In the genomic region with DNA sequence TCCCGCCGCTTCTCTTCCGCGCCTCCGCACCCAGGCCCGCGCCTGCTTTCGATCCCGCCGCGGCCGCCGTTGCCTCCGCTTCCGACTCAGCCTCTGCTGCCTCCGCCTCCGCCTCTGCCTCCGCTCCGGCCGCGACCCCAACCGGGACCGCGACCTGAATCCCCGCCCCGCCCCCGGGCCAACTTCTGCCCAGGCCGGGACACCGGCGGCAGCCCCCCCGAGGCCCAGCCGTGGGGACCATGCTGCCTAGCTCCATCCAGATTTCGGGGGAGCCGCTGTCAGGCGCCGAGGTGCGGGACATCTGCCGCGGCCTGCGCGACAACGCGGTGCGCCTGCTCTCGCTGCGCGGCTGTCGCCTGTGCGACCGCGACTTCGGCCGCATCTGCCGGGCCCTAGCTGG, we compare ENCODE assay signal across 9 mouse cellular contexts. TPM values are rescaled to one million over a fixed set of nuclear protein-coding genes. Genes with fewer than 3 reads are reported as not detected.
DNase-seq lines count a peak whose midpoint lies in the region; ATAC-seq and TF ChIP-seq lines count a peak whose summit lies in the region.
"Had no signal": no experiment of that assay in that cellular context is flagged by ENCODE, and none has a peak within 500 bp of the region (broad histone marks: within the 10 kb centered on the region; RNA-seq: fewer than 3 reads in every experiment).

No protein-coding gene starts in this region.

- peaks cover 9% of the 10 kb centered on the region; the same call in 1 of the 2 replicates for H3K27me3 ChIP-seq in hindbrain, embryonic 11.5 days (ENCODE audit: control insufficient read depth, insufficient read depth, low read length)
- H3K27me3 ChIP-seq in midbrain, embryonic 10.5 days (ENCODE audit: low read depth, poor library complexity, severe bottlenecking), result peaks cover 22% of the 10 kb centered on the region

- ATAC-seq in hindbrain, embryonic 11.5 days (ENCODE audit: low FRiP score), result peak; percentile 43
- ATAC-seq in granulocyte monocyte progenitor cell, adult 5-6 weeks (replicated peaks; ENCODE audit: poor library complexity, severe bottlenecking), result no peak

- H3K9ac ChIP-seq in ES-E14 (ENCODE audit: insufficient read depth, low read depth, low read length, poor library complexity, severe bottlenecking), result peak overlapping the region; percentile 9
- peak overlapping the region; percentile 67 for H3K9ac ChIP-seq in hindbrain, embryonic 11.5 days (ENCODE audit: low read depth, low read length)

- peak; percentile 38 to 56 for DNase-seq in layer of hippocampus, postnatal 25 days (ENCODE audit: extremely low spot score in 1 of 2, low spot score in 1 of 2)
- no peak for DNase-seq in layer of hippocampus, adult 9-10 months (ENCODE audit: low spot score)
- DNase-seq in ES-E14 (ENCODE audit: low read depth, low spot score), result no peak
- peak; percentile 27 to 38 for DNase-seq in adrenal gland, postnatal 4 days (ENCODE audit: low spot score in 2 of 2)
- DNase-seq in hindbrain, embryonic 11.5 days (ENCODE audit: low spot score), result peak; percentile 62
- DNase-seq in midbrain, embryonic 10.5 days (ENCODE audit: low spot score), result no peak
- peak; percentile 43 for DNase-seq in testis, postnatal 14 days (ENCODE audit: low spot score)

- H3K9me3 ChIP-seq in ES-E14 (ENCODE audit: control insufficient read depth, insufficient read depth, low read depth, low read length), result no peaks in the 10 kb centered on the region
- H3K9me3 ChIP-seq in hindbrain, embryonic 11.5 days (ENCODE audit: control insufficient read depth, low read length), result no peaks in the 10 kb centered on the region
- no peaks in the 10 kb centered on the region for H3K9me3 ChIP-seq in midbrain, embryonic 10.5 days (replicated peaks)

- H3K4me1 ChIP-seq in ES-E14 (ENCODE audit: control insufficient read depth in 2 of 2, insufficient read depth in 2 of 2, low read length in 2 of 2, poor library complexity in 1 of 2), result peaks cover 0 to 10% of the 10 kb centered on the region in 2 experiments; a peak in 2 of 4 replicates
- peaks cover 9% of the 10 kb centered on the region for H3K4me1 ChIP-seq in hindbrain, embryonic 11.5 days (replicated peaks; ENCODE audit: control insufficient read depth, insufficient read depth, low read length)
- peaks cover 32% of the 10 kb centered on the region for H3K4me1 ChIP-seq in midbrain, embryonic 10.5 days

- no peak overlapping the region for H3K27ac ChIP-seq in ES-E14 (ENCODE audit: insufficient read depth, low read depth, low read length, poor library complexity, severe bottlenecking)
- H3K27ac ChIP-seq in hindbrain, embryonic 11.5 days (ENCODE audit: low read depth, low read length), result 0 out of 2 replicates have a peak overlapping the region, but pooled peaks have one; percentile 36
- peak overlapping the region; percentile 81 for H3K27ac ChIP-seq in midbrain, embryonic 10.5 days (replicated peaks)

- H3K4me2 ChIP-seq in hindbrain, embryonic 11.5 days (replicated peaks; ENCODE audit: low read depth, low read length), result peak overlapping the region; percentile 99

- peaks cover 40% of the 10 kb centered on the region for H3K36me3 ChIP-seq in ES-E14 (ENCODE audit: control insufficient read depth, insufficient read depth, low read length, poor library complexity, severe bottlenecking)
- H3K36me3 ChIP-seq in hindbrain, embryonic 11.5 days (ENCODE audit: control insufficient read depth, insufficient read depth, low read length), result peaks cover 7% of the 10 kb centered on the region; the same call in 1 of the 2 replicates
- peaks cover 69% of the 10 kb centered on the region for H3K36me3 ChIP-seq in midbrain, embryonic 10.5 days

- WGBS in hindbrain, embryonic 11.5 days, result under 1% methylated on average over 34 of the region's 54 CpGs
- under 1% methylated on average over 52 of the region's 54 CpGs for WGBS in midbrain, embryonic 10.5 days

- peak overlapping the region; percentile 66 to 68 for H3K4me3 ChIP-seq in ES-E14 (ENCODE audit: insufficient read depth in 1 of 2, low read depth in 1 of 2, low read length in 2 of 2, poor library complexity in 1 of 2, severe bottlenecking in 1 of 2)
- H3K4me3 ChIP-seq in hindbrain, embryonic 11.5 days (ENCODE audit: low read depth, low read length), result peak overlapping the region; percentile 66
- H3K4me3 ChIP-seq in midbrain, embryonic 10.5 days, result peak overlapping the region; percentile 83

- in situ Hi-C loops in ES-E14 (cut with MboI; ENCODE audit: low sequenced_read_pairs in 2 of 2, unreplicated experiment in 2 of 2), result no loop called here

TF ChIP-seq in ES-E14, 5 proteins besides CTCF, POLR2A, EP300 and RAD21:
- TF ChIP-seq ZC3H11A (IDR thresholded peaks at IDR 0.05; ENCODE audit: borderline replicate concordance, low read depth, low read length), result no peak
- TF ChIP-seq ZNF384 (IDR thresholded peaks at IDR 0.05; ENCODE audit: low read depth, low read length), result no peak
- TF ChIP-seq CHD2 (IDR thresholded peaks at IDR 0.05; ENCODE audit: low read depth, low read length), result no peak
- no peak for TF ChIP-seq HCFC1 (IDR thresholded peaks at IDR 0.05; ENCODE audit: borderline replicate concordance, insufficient read depth, low read length)
- no peak for TF ChIP-seq MAFK (IDR thresholded peaks at IDR 0.05; ENCODE audit: insufficient read depth, low read depth, low read length)

RNA-seq across cellular contexts. Expression of a gene that starts 0.8 kb away (rescaled TPM):
- total RNA-seq in layer of hippocampus, postnatal 25 days (2021), result 10 to 100 TPM; 69.7 to 72.5 TPM
- 1.3 TPM in 2 replicates for total RNA-seq in ES-E14 (2012; rRNA removed)
- 1 to 10 TPM; 6.3 to 7.3 TPM for total RNA-seq in adrenal gland, postnatal 4 days (2021)
- 3.1 and 3.4 TPM in 2 replicates for polyA plus RNA-seq in hindbrain, embryonic 11.5 days (2014; fragmentation: Nextera tagmentation; extraction: Ambion mirVana)
- polyA plus RNA-seq in midbrain, embryonic 10.5 days (2016; fragmentation: Nextera tagmentation; extraction: Ambion mirVana), result 1.6 and 1.9 TPM in 2 replicates
- 1.8 and 3.5 TPM in 2 replicates for total RNA-seq in granulocyte monocyte progenitor cell, adult 5-6 weeks (2014; fragmentation: Nextera tagmentation)
- not detected in 2 replicates for total RNA-seq in granulocyte monocyte progenitor cell, adult 5-6 weeks (2017)
- total RNA-seq: common myeloid progenitor, adult 5-6 weeks had no signal

RNA-seq across cellular contexts. Expression of a gene that starts 6.2 kb away (rescaled TPM):
- total RNA-seq in layer of hippocampus, postnatal 25 days (2021), result 10 to 100 TPM; 83.8 to 97.4 TPM
- 59.3 and 68.6 TPM in 2 replicates for total RNA-seq in ES-E14 (2012; rRNA removed)
- total RNA-seq in adrenal gland, postnatal 4 days (2021), result 100 to 1,000 TPM; 137 to 139 TPM
- polyA plus RNA-seq in hindbrain, embryonic 11.5 days (2014; fragmentation: Nextera tagmentation; extraction: Ambion mirVana), result 64.0 and 64.7 TPM in 2 replicates
- polyA plus RNA-seq in midbrain, embryonic 10.5 days (2016; fragmentation: Nextera tagmentation; extraction: Ambion mirVana), result 71.5 and 75.0 TPM in 2 replicates
- total RNA-seq in granulocyte monocyte progenitor cell, adult 5-6 weeks (2014; fragmentation: Nextera tagmentation), result 62.8 and 72.2 TPM in 2 replicates
- total RNA-seq in granulocyte monocyte progenitor cell, adult 5-6 weeks (2017), result 40.9 and 60.4 TPM in 2 replicates

RNA-seq across cellular contexts. Expression of a gene that starts 6.3 kb away (rescaled TPM):
- total RNA-seq in layer of hippocampus, postnatal 25 days (2021), result 10 to 100 TPM; 36.3 to 40.4 TPM
- 177 and 213 TPM in 2 replicates for total RNA-seq in ES-E14 (2012; rRNA removed)
- total RNA-seq in adrenal gland, postnatal 4 days (2021), result 100 to 1,000 TPM; 101 to 108 TPM
- polyA plus RNA-seq in hindbrain, embryonic 11.5 days (2014; fragmentation: Nextera tagmentation; extraction: Ambion mirVana), result 100 and 113 TPM in 2 replicates
- 131 and 138 TPM in 2 replicates for polyA plus RNA-seq in midbrain, embryonic 10.5 days (2016; fragmentation: Nextera tagmentation; extraction: Ambion mirVana)
- total RNA-seq in granulocyte monocyte progenitor cell, adult 5-6 weeks (2014; fragmentation: Nextera tagmentation), result 86.8 and 97.0 TPM in 2 replicates
- total RNA-seq in granulocyte monocyte progenitor cell, adult 5-6 weeks (2017), result 40.4 and 65.2 TPM in 2 replicates

RNA-seq across cellular contexts. Expression of a gene that starts 28.7 kb away (rescaled TPM):
- 10 to 100 TPM; 47.6 to 49.6 TPM for total RNA-seq in layer of hippocampus, postnatal 25 days (2021)
- 27.7 and 33.0 TPM in 2 replicates for total RNA-seq in ES-E14 (2012; rRNA removed)
- 10 to 100 TPM; 68.8 to 75.3 TPM for total RNA-seq in adrenal gland, postnatal 4 days (2021)
- 43.4 and 47.4 TPM in 2 replicates for polyA plus RNA-seq in hindbrain, embryonic 11.5 days (2014; fragmentation: Nextera tagmentation; extraction: Ambion mirVana)
- 65.8 and 68.2 TPM in 2 replicates for polyA plus RNA-seq in midbrain, embryonic 10.5 days (2016; fragmentation: Nextera tagmentation; extraction: Ambion mirVana)
- total RNA-seq in granulocyte monocyte progenitor cell, adult 5-6 weeks (2014; fragmentation: Nextera tagmentation), result 19.4 and 37.8 TPM in 2 replicates
- total RNA-seq in granulocyte monocyte progenitor cell, adult 5-6 weeks (2017), result 3.5 and 15.6 TPM in 2 replicates

RNA-seq across cellular contexts. Expression of a gene that starts 43.1 kb away (rescaled TPM):
- total RNA-seq in layer of hippocampus, postnatal 25 days (2021), result 10 to 100 TPM; 45.3 to 47.0 TPM
- 1.3 and 1.4 TPM in 2 replicates for total RNA-seq in ES-E14 (2012; rRNA removed)
- 1 to 10 TPM in 1 of 2 experiments, under 1 TPM in 1; 0.54 to 1.7 TPM for total RNA-seq in adrenal gland, postnatal 4 days (2021)
- 1.3 and 1.8 TPM in 2 replicates for polyA plus RNA-seq in hindbrain, embryonic 11.5 days (2014; fragmentation: Nextera tagmentation; extraction: Ambion mirVana)
- polyA plus RNA-seq in midbrain, embryonic 10.5 days (2016; fragmentation: Nextera tagmentation; extraction: Ambion mirVana), result 0.68 and 0.78 TPM in 2 replicates
- total RNA-seq in granulocyte monocyte progenitor cell, adult 5-6 weeks (2014; fragmentation: Nextera tagmentation), result 1.3 TPM in 1 of 2 replicates, not detected in the other
- not detected in 2 replicates for total RNA-seq in granulocyte monocyte progenitor cell, adult 5-6 weeks (2017)

Comparison
In these comparisons a context has a peak if more than half of its experiments do, and no peak if none do; other contexts are left out.
1. DNase-seq: peak in layer of hippocampus, postnatal 25 days (2 of 2), adrenal gland, postnatal 4 days (2 of 2), hindbrain, embryonic 11.5 days (single experiment) and testis, postnatal 14 days (single experiment); none in layer of hippocampus, adult 9-10 months (single experiment), ES-E14 (single experiment) and midbrain, embryonic 10.5 days (single experiment).
2. RNA of a gene that starts 0.8 kb away (total RNA-seq): 69.7 to 72.5 TPM in layer of hippocampus, postnatal 25 days; 6.3 to 7.3 TPM in adrenal gland, postnatal 4 days, 1.8 to 3.5 TPM in granulocyte monocyte progenitor cell, adult 5-6 weeks and 1.3 TPM in ES-E14; every median in the first group is over 4 times any median in the second.
3. Peak in every context shown above with its lines, with median percentiles within 50 percentile points of each other: H3K4me3 ChIP-seq.